Comparison of ENCODE assay signal across 12 mouse cellular contexts in the genomic region with DNA sequence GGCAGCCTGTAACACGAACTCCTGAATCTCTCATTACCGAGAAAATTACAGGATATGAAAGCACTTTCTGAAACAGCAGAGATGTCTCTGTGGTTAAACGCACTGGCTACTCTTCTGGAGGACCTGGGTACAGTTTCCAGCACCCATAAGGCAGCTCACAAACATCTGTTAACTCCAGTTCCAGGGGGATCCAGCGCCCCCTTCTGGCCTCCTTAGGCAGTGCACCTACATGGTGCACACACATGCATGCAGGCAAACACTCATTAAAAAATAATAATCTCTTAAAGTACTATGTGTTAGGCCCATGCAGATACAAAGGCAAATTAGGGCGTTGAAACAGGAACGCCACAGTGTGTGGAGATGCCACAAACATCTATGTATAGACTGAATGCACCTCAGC.
"Had no signal": no experiment of that assay in that cellular context is flagged by ENCODE, and none has a peak within 500 bp of the region (broad histone marks: within the 10 kb centered on the region; RNA-seq: fewer than 3 reads in every experiment).

No protein-coding gene starts in this region.

- ATAC-seq: intestine, embryonic 16.5 days; lung, postnatal 0 days had no signal

- H3K4me3 ChIP-seq: limb, embryonic 15.5 days; liver, embryonic 15.5 days; neural tube, embryonic 12.5 days had no signal

- H3K4me1 ChIP-seq: limb, embryonic 15.5 days; liver, embryonic 15.5 days; neural tube, embryonic 12.5 days had no signal

- H3K36me3 ChIP-seq: limb, embryonic 15.5 days; liver, embryonic 15.5 days; neural tube, embryonic 12.5 days had no signal

- H3K27me3 ChIP-seq: limb, embryonic 15.5 days; liver, embryonic 15.5 days; neural tube, embryonic 12.5 days had no signal

- H3K9me3 ChIP-seq: limb, embryonic 15.5 days; liver, embryonic 15.5 days had no signal

- H3K9ac ChIP-seq: limb, embryonic 15.5 days; liver, embryonic 15.5 days; neural tube, embryonic 12.5 days had no signal

- H3K27ac ChIP-seq: limb, embryonic 15.5 days; liver, embryonic 15.5 days; neural tube, embryonic 12.5 days had no signal

- DNase-seq: kidney, adult 2 months; kidney, postnatal 36 days; left cerebral cortex, postnatal 4 days; lung, postnatal 36 days; midbrain, embryonic 14.5 days; spleen, adult 18-20 months; thymus, postnatal 36 days had no signal

- H3K4me2 ChIP-seq: limb, embryonic 15.5 days; liver, embryonic 15.5 days; neural tube, embryonic 12.5 days had no signal
